9 mouse cellular contexts compared by ENCODE assay signal in the genomic region with DNA sequence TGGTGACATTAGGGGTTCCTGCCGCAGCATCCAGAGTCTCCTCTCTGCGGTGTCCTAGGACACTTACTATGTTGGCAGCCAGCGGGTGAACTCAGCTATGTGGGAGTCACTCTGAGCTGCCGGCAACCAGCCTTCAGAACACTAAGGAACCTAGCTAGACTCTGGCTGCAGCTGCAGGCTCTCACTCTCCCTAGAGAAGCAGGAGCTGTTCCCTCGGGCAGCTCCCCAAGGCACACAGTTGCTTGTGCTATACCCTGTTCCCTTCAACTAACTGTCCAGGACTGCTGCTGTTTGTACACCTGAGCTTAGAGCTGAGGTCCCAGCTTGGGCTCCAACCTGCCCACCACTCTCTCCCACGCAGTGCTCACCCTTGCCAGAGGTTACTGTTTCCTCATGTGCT.
DNase-seq lines count a peak whose midpoint lies in the region; ATAC-seq and TF ChIP-seq lines count a peak whose summit lies in the region.
"Had no signal": no experiment of that assay in that cellular context is flagged by ENCODE, and none has a peak within 500 bp of the region (broad histone marks: within the 10 kb centered on the region; RNA-seq: fewer than 3 reads in every experiment).

No protein-coding gene starts in this region.

- TF ChIP-seq POLR2A in liver, adult 2 months (IDR thresholded peaks at IDR 0.05; ENCODE audit: extremely low read depth, insufficient read depth, low read length): no peak

- H3K36me3 ChIP-seq in forebrain, embryonic 10.5 days (replicated peaks): no peaks in the 10 kb centered on the region
- no peaks in the 10 kb centered on the region for H3K36me3 ChIP-seq in forebrain, postnatal 0 days (ENCODE audit: insufficient read depth)
- H3K36me3 ChIP-seq in liver, adult 2 months (ENCODE audit: control insufficient read depth, insufficient read depth, low read length): no peaks in the 10 kb centered on the region
- H3K36me3 ChIP-seq in heart, embryonic 10.5 days: no peaks in the 10 kb centered on the region
- H3K36me3 ChIP-seq in liver, postnatal 0 days (replicated peaks; ENCODE audit: insufficient read depth, low read length): no peaks in the 10 kb centered on the region

- no peak for TF ChIP-seq EP300 in liver, postnatal 0 days (IDR thresholded peaks at IDR 0.05; ENCODE audit: low read depth)

- H3K79me2 ChIP-seq in liver, adult 2 months (ENCODE audit: control insufficient read depth, insufficient read depth, low read length): no peaks in the 10 kb centered on the region

- H3K4me3 ChIP-seq in forebrain, embryonic 10.5 days: no peak overlapping the region
- no peak overlapping the region for H3K4me3 ChIP-seq in forebrain, postnatal 0 days (ENCODE audit: low read depth, low read length)
- H3K4me3 ChIP-seq in liver, adult 2 months (ENCODE audit: insufficient read depth, low read depth, low read length): no peak overlapping the region
- no peak overlapping the region for H3K4me3 ChIP-seq in heart, embryonic 10.5 days
- H3K4me3 ChIP-seq in liver, postnatal 0 days (ENCODE audit: low read depth, low read length): no peak overlapping the region

- no peaks in the 10 kb centered on the region for H3K9me3 ChIP-seq in forebrain, embryonic 10.5 days
- no peaks in the 10 kb centered on the region for H3K9me3 ChIP-seq in forebrain, postnatal 0 days (ENCODE audit: low read length)
- H3K9me3 ChIP-seq in heart, embryonic 10.5 days: no peaks in the 10 kb centered on the region
- H3K9me3 ChIP-seq in liver, postnatal 0 days (ENCODE audit: low read length): no peaks in the 10 kb centered on the region

- 0 out of 2 replicates have a peak overlapping the region, but pooled peaks have one; percentile 44 for H3K27ac ChIP-seq in forebrain, embryonic 10.5 days
- H3K27ac ChIP-seq in forebrain, postnatal 0 days (ENCODE audit: low read depth, low read length): no peak overlapping the region
- H3K27ac ChIP-seq in liver, adult 2 months (replicated peaks; ENCODE audit: insufficient read depth, low read depth, low read length): peak overlapping the region; percentile 20; the same call in 1 of the 2 replicates
- H3K27ac ChIP-seq in heart, embryonic 10.5 days: peak overlapping the region; percentile 81
- peak overlapping the region; percentile 44; the same call in 1 of the 2 replicates for H3K27ac ChIP-seq in liver, postnatal 0 days (ENCODE audit: low read depth)

- no peak for ATAC-seq in forebrain, postnatal 0 days
- no peak for ATAC-seq in liver, postnatal 0 days

- TF ChIP-seq CTCF in forebrain, postnatal 0 days (IDR thresholded peaks at IDR 0.05; ENCODE audit: low read depth): no peak
- no peak for TF ChIP-seq CTCF in liver, adult 2 months (IDR thresholded peaks at IDR 0.05; ENCODE audit: low read depth, low read length)
- no peak for TF ChIP-seq CTCF in liver, postnatal 0 days (IDR thresholded peaks at IDR 0.05; ENCODE audit: low read depth)

- no peaks in the 10 kb centered on the region for H3K27me3 ChIP-seq in forebrain, embryonic 10.5 days (ENCODE audit: poor library complexity, severe bottlenecking)
- no peaks in the 10 kb centered on the region for H3K27me3 ChIP-seq in forebrain, postnatal 0 days (ENCODE audit: insufficient read depth, low read length)
- no peaks in the 10 kb centered on the region for H3K27me3 ChIP-seq in liver, adult 2 months (ENCODE audit: control insufficient read depth, insufficient read depth, low read length)
- H3K27me3 ChIP-seq in heart, embryonic 10.5 days (ENCODE audit: insufficient read depth, poor library complexity, severe bottlenecking): 0 out of 2 replicates have a peak, but pooled peaks cover 5% of the 10 kb centered on the region
- no peaks in the 10 kb centered on the region for H3K27me3 ChIP-seq in liver, postnatal 0 days (ENCODE audit: insufficient read depth, low read length)

- no peak overlapping the region for H3K4me2 ChIP-seq in forebrain, postnatal 0 days (ENCODE audit: low read depth)
- no peak overlapping the region for H3K4me2 ChIP-seq in liver, postnatal 0 days (ENCODE audit: low read depth, low read length)

- H3K4me1 ChIP-seq in forebrain, embryonic 10.5 days: peaks cover 28% of the 10 kb centered on the region
- H3K4me1 ChIP-seq in forebrain, postnatal 0 days (ENCODE audit: insufficient read depth): peaks cover 7% of the 10 kb centered on the region; the same call in 1 of the 2 replicates
- H3K4me1 ChIP-seq in liver, adult 2 months (ENCODE audit: control insufficient read depth, insufficient read depth, low read length): peaks cover 4% of the 10 kb centered on the region; the same call in 1 of the 2 replicates
- peaks cover 27% of the 10 kb centered on the region for H3K4me1 ChIP-seq in heart, embryonic 10.5 days
- H3K4me1 ChIP-seq in liver, postnatal 0 days (ENCODE audit: insufficient read depth): peaks cover 24% of the 10 kb centered on the region

- DNase-seq in forebrain, embryonic 10.5 days (ENCODE audit: extremely low spot score, low spot score): no peak
- DNase-seq in forebrain, postnatal 0 days: no peak
- DNase-seq in liver, adult 2 months (ENCODE audit: extremely low read depth, low read depth, low spot score): no peak
- no peak for DNase-seq in liver
- no peak for DNase-seq in heart, embryonic 10.5 days (ENCODE audit: low spot score)
- DNase-seq in liver, postnatal 0 days: no peak
- no peak for DNase-seq in cerebellum, adult 11-12 months
- DNase-seq in neural tube, embryonic 10.5 days (ENCODE audit: extremely low spot score, low spot score): no peak
- DNase-seq: cerebellum, postnatal 25 days had no signal

- 71% methylated on average over 6 of the region's 6 CpGs for WGBS in forebrain, embryonic 10.5 days
- 75% methylated on average over 6 of the region's 6 CpGs for WGBS in forebrain, postnatal 0 days
- WGBS in liver, adult 2 months: 57% methylated on average over 6 of the region's 6 CpGs
- WGBS in heart, embryonic 10.5 days: 49% methylated on average over 6 of the region's 6 CpGs
- WGBS in liver, postnatal 0 days (ENCODE audit: insufficient replicate concordance): 47% methylated on average over 6 of the region's 6 CpGs

- no peak overlapping the region for H3K9ac ChIP-seq in forebrain, postnatal 0 days
- no peak overlapping the region for H3K9ac ChIP-seq in liver, adult 2 months (ENCODE audit: low read depth, low read length)
- no peak overlapping the region for H3K9ac ChIP-seq in liver, postnatal 0 days (replicated peaks)
